Mouse (Mus musculus): ENCODE data around the gene Arrdc5. TPM values are rescaled to one million over a fixed set of nuclear protein-coding genes. Genes with fewer than 3 reads are reported as not detected.

Arrdc5 gene
- polyA plus RNA-seq, 1 experiment from 2014 or later, result not detected

GRCm38 (mm10) chr17:56296201-56296600 lies 3.9 kb downstream of the Arrdc5 start:
- 86% methylated on average over 1 of the region's 1 CpGs for WGBS
- no peak for ATAC-seq
- H3K4me1 ChIP-seq (ENCODE audit: control insufficient read depth, insufficient read depth, low read length), result peaks cover 3% of the 10 kb centered on the region; the same call in 1 of the 2 replicates

GRCm38 (mm10) chr17:56294241-56294640 lies 5.8 kb downstream of the Arrdc5 start:
- H3K4me3 ChIP-seq (ENCODE audit: low read depth, low read length), result no peak overlapping the region
- H3K4me1 ChIP-seq (ENCODE audit: control insufficient read depth, insufficient read depth, low read length), result peaks cover 18% of the 10 kb centered on the region
- no peak overlapping the region for H3K9ac ChIP-seq (ENCODE audit: low read depth, low read length)
- no peak overlapping the region for H3K4me2 ChIP-seq (ENCODE audit: low read length)
- H3K27ac ChIP-seq (ENCODE audit: low read length), result no peak overlapping the region
- 93% methylated on average over 19 of the region's 19 CpGs for WGBS
- no peaks in the 10 kb centered on the region for H3K9me3 ChIP-seq (replicated peaks; ENCODE audit: control insufficient read depth, low read length, poor library complexity, severe bottlenecking)
- H3K27me3 ChIP-seq (ENCODE audit: control insufficient read depth, insufficient read depth, low read depth, low read length), result no peaks in the 10 kb centered on the region
- ATAC-seq, result no peak
- H3K36me3 ChIP-seq (ENCODE audit: control insufficient read depth, insufficient read depth, low read length), result no peaks in the 10 kb centered on the region

More at GRCm38 (mm10) chr17:56296201-56296600, 3.9 kb downstream of the Arrdc5 start:
- Histone ChIP-seq H3K4me3 (ENCODE audit: low read depth, low read length) (no peak overlapping the region), H3K27me3 (ENCODE audit: control insufficient read depth, insufficient read depth, low read depth, low read length) (no peaks in the 10 kb centered on the region), H3K27ac (ENCODE audit: low read length) (no peak overlapping the region), H3K4me2 (ENCODE audit: low read length) (no peak overlapping the region), H3K9me3 (replicated peaks; ENCODE audit: control insufficient read depth, low read length, poor library complexity, severe bottlenecking) (no peaks in the 10 kb centered on the region), H3K9ac (ENCODE audit: low read depth, low read length) (no peak overlapping the region), H3K36me3 (ENCODE audit: control insufficient read depth, insufficient read depth, low read length) (no peaks in the 10 kb centered on the region)

GRCm38 (mm10) chr17:56293291-56293690 lies 6.8 kb downstream of the Arrdc5 start:
- no peak for ATAC-seq
- no peaks in the 10 kb centered on the region for H3K27me3 ChIP-seq (ENCODE audit: control insufficient read depth, insufficient read depth, low read depth, low read length)
- 86% methylated on average over 1 of the region's 1 CpGs for WGBS
- no peaks in the 10 kb centered on the region for H3K9me3 ChIP-seq (replicated peaks; ENCODE audit: control insufficient read depth, low read length, poor library complexity, severe bottlenecking)
- no peak overlapping the region for H3K4me2 ChIP-seq (ENCODE audit: low read length)
- no peaks in the 10 kb centered on the region for H3K36me3 ChIP-seq (ENCODE audit: control insufficient read depth, insufficient read depth, low read length)
- no peak overlapping the region for H3K27ac ChIP-seq (ENCODE audit: low read length)
- H3K4me1 ChIP-seq (ENCODE audit: control insufficient read depth, insufficient read depth, low read length), result peaks cover 18% of the 10 kb centered on the region
- no peak overlapping the region for H3K9ac ChIP-seq (ENCODE audit: low read depth, low read length)
- no peak overlapping the region for H3K4me3 ChIP-seq (ENCODE audit: low read depth, low read length)

- ATAC-seq, result no peak
- Histone ChIP-seq H3K4me3 (ENCODE audit: low read depth, low read length) (no peak within 1 kb of the TSS), H3K4me2 (ENCODE audit: low read length) (no peak within 1 kb of the TSS), H3K4me1 (ENCODE audit: control insufficient read depth, insufficient read depth, low read length) (peaks cover 18% of the 10 kb centered on the region), H3K9ac (ENCODE audit: low read depth, low read length) (no peak within 1 kb of the TSS), H3K27ac (ENCODE audit: low read length) (no peak within 1 kb of the TSS), H3K27me3 (ENCODE audit: control insufficient read depth, insufficient read depth, low read depth, low read length) (no peaks in the 10 kb centered on the region), H3K36me3 (ENCODE audit: control insufficient read depth, insufficient read depth, low read length) (no peaks in the 10 kb centered on the region), H3K9me3 (replicated peaks; ENCODE audit: control insufficient read depth, low read length, poor library complexity, severe bottlenecking) (no peaks in the 10 kb centered on the region)
- 91% methylated on average over 4 of the region's 4 CpGs for WGBS
Measured at GRCm38 (mm10) chr17:56292531-56293222, 7.4 kb downstream of the Arrdc5 start, which contains the start of gene Plin3. Plin3 (minus strand) TSS chr17:56292873.

- no peaks in the 10 kb centered on the region for H3K9me3 ChIP-seq (replicated peaks; ENCODE audit: control insufficient read depth, low read length, poor library complexity, severe bottlenecking)
- 52% methylated on average over 7 of the region's 7 CpGs for WGBS
- H3K36me3 ChIP-seq (ENCODE audit: control insufficient read depth, insufficient read depth, low read length), result no peaks in the 10 kb centered on the region
- peaks cover 18% of the 10 kb centered on the region for H3K4me1 ChIP-seq (ENCODE audit: control insufficient read depth, insufficient read depth, low read length)
- no peaks in the 10 kb centered on the region for H3K27me3 ChIP-seq (ENCODE audit: control insufficient read depth, insufficient read depth, low read depth, low read length)
- no peak overlapping the region for H3K27ac ChIP-seq (ENCODE audit: low read length)
- H3K4me3 ChIP-seq (ENCODE audit: low read depth, low read length), result no peak overlapping the region
- H3K4me2 ChIP-seq (ENCODE audit: low read length), result no peak overlapping the region
- no peak for ATAC-seq
- H3K9ac ChIP-seq (ENCODE audit: low read depth, low read length), result no peak overlapping the region
Measured at GRCm38 (mm10) chr17:56291826-56292475, 8.1 kb downstream of the Arrdc5 start.

GRCm38 (mm10) chr17:56291171-56291511 lies 8.9 kb downstream of the Arrdc5 start:
- H3K9me3 ChIP-seq (replicated peaks; ENCODE audit: control insufficient read depth, low read length, poor library complexity, severe bottlenecking), result no peaks in the 10 kb centered on the region
- no peaks in the 10 kb centered on the region for H3K27me3 ChIP-seq (ENCODE audit: control insufficient read depth, insufficient read depth, low read depth, low read length)
- peak overlapping the region; percentile 56; the same call in 1 of the 2 replicates for H3K9ac ChIP-seq (ENCODE audit: low read depth, low read length)
- peaks cover 18% of the 10 kb centered on the region for H3K4me1 ChIP-seq (ENCODE audit: control insufficient read depth, insufficient read depth, low read length)
- H3K36me3 ChIP-seq (ENCODE audit: control insufficient read depth, insufficient read depth, low read length), result no peaks in the 10 kb centered on the region
- 1% methylated on average over 16 of the region's 16 CpGs for WGBS
- peak; percentile 79 for ATAC-seq
- peak overlapping the region; percentile 14; the same call in 1 of the 2 replicates for H3K27ac ChIP-seq (ENCODE audit: low read length)
- H3K4me2 ChIP-seq (ENCODE audit: low read length), result peak overlapping the region; percentile 45
- peak overlapping the region; percentile 20; the same call in 1 of the 2 replicates for H3K4me3 ChIP-seq (ENCODE audit: low read depth, low read length)

GRCm38 (mm10) chr17:56290388-56291170 lies 9.5 kb downstream of the Arrdc5 start:
- H3K4me2 ChIP-seq (ENCODE audit: low read length), result peak overlapping the region; percentile 45
- 3% methylated on average over 17 of the region's 17 CpGs for WGBS
- peak overlapping the region; percentile 21; the same call in 1 of the 2 replicates for H3K9ac ChIP-seq (ENCODE audit: low read depth, low read length)
- peak; percentile 52 for ATAC-seq
- H3K27ac ChIP-seq (ENCODE audit: low read length), result peak overlapping the region; percentile 7
- H3K27me3 ChIP-seq (ENCODE audit: control insufficient read depth, insufficient read depth, low read depth, low read length), result no peaks in the 10 kb centered on the region
- H3K36me3 ChIP-seq (ENCODE audit: control insufficient read depth, insufficient read depth, low read length), result no peaks in the 10 kb centered on the region
- H3K4me1 ChIP-seq (ENCODE audit: control insufficient read depth, insufficient read depth, low read length), result peaks cover 18% of the 10 kb centered on the region
- H3K4me3 ChIP-seq (ENCODE audit: low read depth, low read length), result peak overlapping the region; percentile 22
- no peaks in the 10 kb centered on the region for H3K9me3 ChIP-seq (replicated peaks; ENCODE audit: control insufficient read depth, low read length, poor library complexity, severe bottlenecking)

- Histone ChIP-seq H3K27ac (ENCODE audit: low read length) (peak overlapping the region; percentile 5), H3K4me3 (ENCODE audit: low read depth, low read length) (peak overlapping the region; percentile 22), H3K4me2 (ENCODE audit: low read length) (peak overlapping the region; percentile 45), H3K36me3 (ENCODE audit: control insufficient read depth, insufficient read depth, low read length) (no peaks in the 10 kb centered on the region), H3K27me3 (ENCODE audit: control insufficient read depth, insufficient read depth, low read depth, low read length) (no peaks in the 10 kb centered on the region), H3K9ac (ENCODE audit: low read depth, low read length) (peak overlapping the region; percentile 26), H3K4me1 (ENCODE audit: control insufficient read depth, insufficient read depth, low read length) (peaks cover 18% of the 10 kb centered on the region), H3K9me3 (replicated peaks; ENCODE audit: control insufficient read depth, low read length, poor library complexity, severe bottlenecking) (no peaks in the 10 kb centered on the region)
- no peak for ATAC-seq
- WGBS, result 5% methylated on average over 23 of the region's 23 CpGs
Measured at GRCm38 (mm10) chr17:56289371-56290331, 10.4 kb downstream of the Arrdc5 start.
